Mouse (Mus musculus) neural tube, embryonic 14.5 days (tissue): ENCODE measurements around the gene Cxcl13. TPM values are rescaled to one million over a fixed set of nuclear protein-coding genes. Genes with fewer than 3 reads are reported as not detected.
"Not testable (repeated sequence)": the region's sequence is repeated elsewhere in the genome, so short reads cannot be mapped to it uniquely, and the experiment has no call there.

Experiments used
- ATAC-seq: fragments of 200-750 bp; cut with Nextera tagmentation; 2 replicates; pipeline ENCODE4 v1.8.0; 2017; ENCODE audit warnings: low read depth, mild to moderate bottlenecking, moderate TSS enrichment, moderate library complexity
- H3K27ac ChIP-seq: fragments of 300-500 bp; sonication (generic); 2 replicates; pipeline ENCODE4 v1.5.1; 2014; ENCODE audit warnings: low read depth, mild to moderate bottlenecking, control low read depth, low read length, moderate library complexity, mixed read lengths
- H3K27me3 ChIP-seq: fragments of 300-500 bp; sonication (generic); 2 replicates; pipeline ENCODE4 v1.6.1; 2014; ENCODE audit warnings: low read length; ENCODE audit not compliant: control insufficient read depth, insufficient read depth
- H3K36me3 ChIP-seq: fragments of 300-500 bp; sonication (generic); 2 replicates; pipeline ENCODE4 v1.6.1; 2014; ENCODE audit warnings: low read length, mixed read lengths; ENCODE audit not compliant: control insufficient read depth, insufficient read depth
- H3K4me1 ChIP-seq: fragments of 300-500 bp; sonication (generic); 2 replicates; pipeline ENCODE4 v1.6.1; 2014; ENCODE audit warnings: low read length; ENCODE audit not compliant: control insufficient read depth, insufficient read depth
- H3K4me2 ChIP-seq: fragments of 300-500 bp; sonication (generic); 2 replicates; pipeline ENCODE4 v1.6.1; 2014; ENCODE audit warnings: mild to moderate bottlenecking, low read depth, low read length, control low read depth
- H3K4me3 ChIP-seq: fragments of 300-500 bp; sonication (generic); 2 replicates; pipeline ENCODE4 v1.5.1; 2014; ENCODE audit warnings: low read depth, low read length, control low read depth, mixed read lengths
- H3K9ac ChIP-seq: fragments of 300-500 bp; sonication (generic); replicated peaks from 2 replicates; pipeline ENCODE4 v1.6.1; 2014; ENCODE audit warnings: low read depth, mild to moderate bottlenecking, control low read depth, low read length, mixed read lengths
- H3K9me3 ChIP-seq: fragments of 300-500 bp; sonication (generic); 2 replicates; pipeline ENCODE4 v1.6.1; 2016; ENCODE audit warnings: low read length; ENCODE audit not compliant: control insufficient read depth
- WGBS: fragments of 180-500 bp; shearing (Covaris S2); extraction: QIAGEN DNeasy Blood & Tissue Kit; methylation state at CpG from one replicate; pipeline ENCODE4 v1.1.7; 2014; 5-methylcytosine and 5-hydroxymethylcytosine counted together
- polyA plus RNA-seq: library from polyadenylated mRNA; unstranded; fragments of >200 nt; fragmentation: Nextera tagmentation; extraction: Ambion mirVana; gene quantifications from 2 replicates; pipeline ENCODE4 v1.2.1, GENCODE M21; 2014

Gene Cxcl13
- polyA plus RNA-seq, 1 experiment from 2014 or later = 0.17 TPM

DNA sequence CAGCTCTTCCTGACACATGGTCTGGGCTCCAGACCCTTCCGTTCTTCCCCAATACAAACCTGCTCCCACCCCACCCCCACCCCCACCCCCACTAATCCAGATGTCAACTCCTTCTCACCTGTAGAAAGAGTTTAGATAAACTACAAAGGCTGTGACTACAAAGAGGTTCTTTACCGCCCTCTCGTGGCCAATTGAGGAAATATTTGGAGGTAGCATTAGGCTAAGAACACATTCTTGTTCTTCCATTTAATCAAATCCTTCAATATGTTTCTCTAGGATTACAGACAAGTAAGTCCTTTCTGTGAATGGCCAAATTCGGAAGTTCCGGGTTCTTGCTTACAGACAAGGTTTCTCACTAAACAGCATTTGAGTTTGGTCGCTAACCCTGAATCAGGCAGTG lies 14.1 kb downstream of the Cxcl13 start:
- no peaks in the 10 kb centered on the region for H3K27me3 ChIP-seq
- no peaks in the 10 kb centered on the region for H3K4me1 ChIP-seq
- H3K9me3 ChIP-seq = no peaks in the 10 kb centered on the region
- H3K27ac ChIP-seq = no peak overlapping the region
- no peak overlapping the region for H3K9ac ChIP-seq
- H3K36me3 ChIP-seq = no peaks in the 10 kb centered on the region
- no peak for ATAC-seq
- no peak overlapping the region for H3K4me2 ChIP-seq
- H3K4me3 ChIP-seq = no peak overlapping the region
- WGBS = 43% methylated on average over 6 of the region's 6 CpGs

DNA sequence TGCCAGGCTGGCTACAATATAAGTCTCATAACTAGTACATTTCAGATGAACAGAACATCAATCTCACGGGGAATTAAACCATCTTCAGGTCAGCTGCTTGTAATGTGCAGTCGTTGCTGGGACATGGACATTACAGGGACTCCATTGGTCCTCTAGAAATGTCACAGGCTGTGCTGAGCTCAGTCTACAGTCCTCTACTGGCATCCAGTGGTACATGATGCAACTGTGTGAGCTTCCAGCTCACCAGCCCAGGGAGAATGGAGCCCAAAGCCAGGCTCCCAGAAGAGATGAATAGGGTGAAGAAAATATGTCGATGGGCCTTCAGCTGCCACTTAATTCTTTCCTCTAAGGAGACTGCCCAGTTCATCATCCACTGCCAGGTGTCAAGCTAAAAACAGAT lies 15.5 kb downstream of the Cxcl13 start:
- no peak overlapping the region for H3K4me2 ChIP-seq
- no peaks in the 10 kb centered on the region for H3K4me1 ChIP-seq
- no peaks in the 10 kb centered on the region for H3K36me3 ChIP-seq
- 73% methylated on average over 3 of the region's 3 CpGs for WGBS
- no peaks in the 10 kb centered on the region for H3K9me3 ChIP-seq
- no peaks in the 10 kb centered on the region for H3K27me3 ChIP-seq
- H3K27ac ChIP-seq = no peak overlapping the region
- no peak overlapping the region for H3K9ac ChIP-seq
- no peak for ATAC-seq
- no peak overlapping the region for H3K4me3 ChIP-seq

- H3K36me3 ChIP-seq = not testable (repeated sequence)
- WGBS = 45% methylated on average over 30 of the region's 34 CpGs
Measured at GRCm38 (mm10) chr5:95973806-95974205, 17.1 kb downstream of the Cxcl13 start.

GRCm38 (mm10) chr5:95976299-95976698 lies 19.5 kb downstream of the Cxcl13 start:
- Histone ChIP-seq H3K4me3 (no peak overlapping the region), H3K9me3 (no peaks in the 10 kb centered on the region), H3K27ac (no peak overlapping the region), H3K4me1 (no peaks in the 10 kb centered on the region), H3K36me3 (no peaks in the 10 kb centered on the region), H3K27me3 (no peaks in the 10 kb centered on the region), H3K9ac (no peak overlapping the region), H3K4me2 (no peak overlapping the region)
- 69% methylated on average over 1 of the region's 1 CpGs for WGBS
- ATAC-seq = no peak

More at GRCm38 (mm10) chr5:95973806-95974205, 17.1 kb downstream of the Cxcl13 start:
- not testable (repeated sequence) for H3K27me3 ChIP-seq, H3K4me1 ChIP-seq, H3K4me2 ChIP-seq, ATAC-seq, H3K27ac ChIP-seq, H3K4me3 ChIP-seq, H3K9ac ChIP-seq, H3K9me3 ChIP-seq

GRCm38 (mm10) chr5:95983797-95984486 lies 27.2 kb downstream of the Cxcl13 start:
- H3K27me3 ChIP-seq = no peaks in the 10 kb centered on the region
- no peak overlapping the region for H3K9ac ChIP-seq
- H3K36me3 ChIP-seq = no peaks in the 10 kb centered on the region
- ATAC-seq = no peak
- H3K9me3 ChIP-seq = no peaks in the 10 kb centered on the region
- no peak overlapping the region for H3K27ac ChIP-seq
- H3K4me3 ChIP-seq = no peak overlapping the region
- H3K4me2 ChIP-seq = no peak overlapping the region
- WGBS = 84% methylated on average over 5 of the region's 5 CpGs
- no peaks in the 10 kb centered on the region for H3K4me1 ChIP-seq

DNA sequence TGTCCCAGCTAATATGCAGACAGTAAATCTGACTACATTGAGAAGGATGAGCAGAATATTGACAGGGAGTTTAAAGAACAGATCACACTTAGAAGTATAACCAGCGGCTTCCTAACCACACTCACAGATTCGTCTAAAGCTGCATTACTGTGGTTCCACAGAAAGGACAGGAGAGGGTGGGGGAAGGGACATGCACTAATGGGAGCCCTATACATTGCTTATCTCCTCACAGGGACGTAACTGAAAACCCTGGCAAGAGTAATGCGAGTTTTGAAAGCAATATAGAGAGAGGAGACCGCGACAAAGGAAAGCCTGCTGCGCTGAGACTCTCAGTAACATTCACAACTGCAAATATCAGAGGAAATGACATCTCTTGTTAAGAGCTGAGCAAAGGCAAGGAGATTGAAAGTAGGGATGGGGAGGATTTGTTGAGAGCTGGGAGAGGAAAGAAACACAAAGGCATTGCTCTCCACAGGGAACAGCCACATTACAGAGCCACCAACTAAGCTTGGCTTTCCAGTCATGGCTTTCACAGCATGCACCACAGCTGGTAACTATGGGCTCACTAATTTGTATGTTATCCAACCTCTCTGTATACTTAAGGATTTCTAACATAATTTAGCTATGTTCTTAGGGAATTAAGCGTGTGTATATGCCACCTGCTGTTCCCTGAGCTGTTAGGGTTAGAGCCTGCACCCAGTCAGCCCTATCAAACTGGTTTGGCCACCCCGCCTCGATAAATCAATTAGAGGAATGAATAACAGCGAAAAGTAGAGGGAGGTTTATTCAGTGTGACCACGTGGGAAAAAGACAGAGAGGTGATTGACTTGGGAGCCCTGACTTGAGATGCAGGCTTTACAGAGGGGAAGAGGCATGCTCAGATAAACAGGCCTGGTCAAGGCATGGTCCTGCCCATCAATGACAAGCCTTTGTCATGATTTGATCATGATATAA lies 34.9 kb downstream of the Cxcl13 start:
- 15% methylated on average over 12 of the region's 12 CpGs for WGBS
- H3K36me3 ChIP-seq = no peaks in the 10 kb centered on the region
- peak overlapping the region; percentile 33; the same call in 1 of the 2 replicates for H3K4me2 ChIP-seq
- H3K27me3 ChIP-seq = no peaks in the 10 kb centered on the region
- H3K4me1 ChIP-seq = no peaks in the 10 kb centered on the region; the same call in 1 of the 2 replicates
- ATAC-seq = peak; percentile 87
- no peak overlapping the region for H3K4me3 ChIP-seq
- H3K9ac ChIP-seq = no peak overlapping the region
- no peaks in the 10 kb centered on the region for H3K9me3 ChIP-seq
- no peak overlapping the region for H3K27ac ChIP-seq

DNA sequence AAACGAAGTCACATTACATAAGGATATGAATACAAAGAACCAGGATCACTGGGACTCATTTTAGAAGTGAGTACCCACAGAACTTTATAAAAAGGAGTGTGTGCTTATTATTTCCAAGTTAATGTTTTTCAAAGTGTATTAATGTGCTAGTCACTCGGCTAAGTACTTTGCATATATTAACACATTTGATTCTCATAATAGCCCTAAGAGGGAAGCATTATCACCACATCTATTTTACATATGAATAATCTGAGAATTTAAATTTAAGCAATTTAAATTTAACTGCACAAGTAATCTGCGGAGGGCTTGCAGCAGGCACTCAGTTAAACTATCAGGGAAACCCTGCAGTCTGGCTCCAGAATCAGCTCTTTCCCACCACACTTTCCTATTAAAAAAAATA lies 40.5 kb downstream of the Cxcl13 start:
- Histone ChIP-seq H3K36me3 (no peaks in the 10 kb centered on the region), H3K27ac (no peak overlapping the region), H3K9ac (no peak overlapping the region), H3K9me3 (no peaks in the 10 kb centered on the region), H3K27me3 (no peaks in the 10 kb centered on the region), H3K4me3 (no peak overlapping the region), H3K4me2 (no peak overlapping the region), H3K4me1 (no peaks in the 10 kb centered on the region)
- WGBS = 62% methylated on average over 3 of the region's 3 CpGs
- no peak for ATAC-seq

DNA sequence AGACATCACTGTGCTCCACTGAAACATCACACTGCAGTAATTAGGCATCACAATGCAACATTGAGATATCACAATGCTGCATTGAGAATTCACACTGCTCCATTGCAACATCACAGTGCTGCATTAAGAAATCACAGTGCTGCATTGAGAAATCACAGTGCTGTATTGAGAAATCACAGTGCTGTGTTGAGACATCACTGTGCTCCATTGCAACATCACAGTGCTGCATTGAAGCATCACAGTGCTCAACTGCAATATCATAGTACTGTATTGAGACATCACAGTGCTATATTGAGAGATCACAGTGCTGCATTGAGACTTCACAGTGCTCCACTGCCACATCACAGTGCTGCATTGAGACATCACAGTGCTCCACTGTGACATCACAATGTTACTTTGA lies 46.6 kb downstream of the Cxcl13 start:
- no peaks in the 10 kb centered on the region for H3K4me1 ChIP-seq
- H3K27ac ChIP-seq = no peak overlapping the region
- H3K27me3 ChIP-seq = no peaks in the 10 kb centered on the region
- ATAC-seq = no peak
- H3K4me3 ChIP-seq = no peak overlapping the region
- H3K4me2 ChIP-seq = no peak overlapping the region
- no peaks in the 10 kb centered on the region for H3K9me3 ChIP-seq
- H3K9ac ChIP-seq = no peak overlapping the region
- H3K36me3 ChIP-seq = no peaks in the 10 kb centered on the region

- ATAC-seq = no peak
- no peaks in the 10 kb centered on the region for H3K9me3 ChIP-seq
- no peaks in the 10 kb centered on the region for H3K36me3 ChIP-seq
- H3K4me1 ChIP-seq = no peaks in the 10 kb centered on the region
- no peak overlapping the region for H3K9ac ChIP-seq
- no peaks in the 10 kb centered on the region for H3K27me3 ChIP-seq
- no peak overlapping the region for H3K4me2 ChIP-seq
- H3K27ac ChIP-seq = no peak overlapping the region
- H3K4me3 ChIP-seq = no peak overlapping the region
- 74% methylated on average over 7 of the region's 7 CpGs for WGBS
Measured at GRCm38 (mm10) chr5:96008274-96008842, 51.6 kb downstream of the Cxcl13 start.
